Mouse (Mus musculus): ENCODE data around the gene Gpi1. TPM values are rescaled to one million over a fixed set of nuclear protein-coding genes. Genes with fewer than 3 reads are reported as not detected.
"Not testable (repeated sequence)": the region's sequence is repeated elsewhere in the genome, so short reads cannot be mapped to it uniquely, and the experiment has no call there.

The Gpi1 gene
- polyA plus RNA-seq, 1 experiment from 2014 or later = 245 TPM

GRCm38 (mm10) chr7:34226846-34227245 lies 3.3 kb downstream of the Gpi1 start:
- no peak overlapping the region for H3K27ac ChIP-seq
- 90% methylated on average over 12 of the region's 12 CpGs for WGBS
- H3K36me3 ChIP-seq (replicated peaks) = peaks cover 14% of the 10 kb centered on the region
- no peak for ATAC-seq (replicated peaks)
- no peak overlapping the region for H3K4me3 ChIP-seq
- no peaks in the 10 kb centered on the region for H3K27me3 ChIP-seq (replicated peaks)
- no peak overlapping the region for H3K9ac ChIP-seq
- no peak overlapping the region for H3K4me2 ChIP-seq
- H3K4me1 ChIP-seq = peaks cover 28% of the 10 kb centered on the region
- H3K9me3 ChIP-seq = no peaks in the 10 kb centered on the region

DNA sequence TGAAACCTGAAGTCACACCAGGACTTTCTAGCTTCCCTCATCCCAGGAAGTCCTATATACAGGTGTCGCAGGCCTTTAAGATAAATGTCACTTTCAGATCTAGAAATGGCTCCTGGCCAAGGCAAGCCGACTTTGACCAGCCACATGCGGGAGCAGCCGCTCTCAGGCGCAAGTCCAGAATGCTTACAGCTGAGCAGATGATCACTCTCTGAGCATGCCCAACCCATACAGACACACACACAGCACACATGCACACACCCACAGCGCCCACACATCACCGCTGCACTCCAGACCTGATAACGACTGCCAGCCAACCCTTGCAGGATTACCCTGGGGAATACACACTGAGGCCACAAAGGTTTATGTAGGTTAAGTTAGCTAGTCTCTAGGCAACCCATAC lies 4.0 kb downstream of the Gpi1 start:
- no peaks in the 10 kb centered on the region for H3K27me3 ChIP-seq (replicated peaks)
- no peak overlapping the region for H3K9ac ChIP-seq
- no peaks in the 10 kb centered on the region for H3K9me3 ChIP-seq
- H3K36me3 ChIP-seq (replicated peaks) = peaks cover 14% of the 10 kb centered on the region
- H3K4me2 ChIP-seq = no peak overlapping the region
- ATAC-seq (replicated peaks) = no peak
- H3K4me1 ChIP-seq = peaks cover 28% of the 10 kb centered on the region
- 87% methylated on average over 8 of the region's 8 CpGs for WGBS
- H3K4me3 ChIP-seq = no peak overlapping the region
- H3K27ac ChIP-seq = no peak overlapping the region

DNA sequence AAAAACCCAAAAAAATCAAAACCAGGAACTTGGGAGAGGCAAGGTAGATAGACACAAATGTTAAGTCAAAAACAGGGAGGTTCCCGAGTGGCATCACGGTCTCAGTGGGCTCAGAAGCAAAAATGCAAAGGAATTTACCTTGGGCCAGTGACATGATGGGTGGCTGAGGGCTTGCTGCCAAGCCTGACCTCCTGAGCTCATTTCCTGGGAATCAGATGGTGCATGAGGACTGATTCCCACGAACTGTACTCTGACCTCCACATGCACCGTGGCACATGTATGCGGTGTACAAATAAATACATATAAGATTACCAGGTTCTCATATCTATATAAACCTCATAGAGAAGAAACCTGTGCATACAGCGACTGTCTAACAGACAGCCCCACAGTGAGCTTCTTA lies 5.8 kb downstream of the Gpi1 start:
- Histone ChIP-seq H3K27me3 (replicated peaks) (no peaks in the 10 kb centered on the region), H3K27ac (no peak overlapping the region), H3K4me2 (no peak overlapping the region), H3K4me1 (peaks cover 18% of the 10 kb centered on the region), H3K9ac (no peak overlapping the region), H3K36me3 (replicated peaks) (peaks cover 27% of the 10 kb centered on the region), H3K9me3 (no peaks in the 10 kb centered on the region), H3K4me3 (no peak overlapping the region)
- ATAC-seq (replicated peaks) = no peak
- WGBS = 97% methylated on average over 6 of the region's 6 CpGs

GRCm38 (mm10) chr7:34222340-34222739 lies 7.8 kb downstream of the Gpi1 start:
- ATAC-seq (replicated peaks) = no peak
- WGBS = 93% methylated on average over 10 of the region's 10 CpGs
- H3K9me3 ChIP-seq = no peaks in the 10 kb centered on the region
- no peak overlapping the region for H3K9ac ChIP-seq
- no peaks in the 10 kb centered on the region; the same call in 1 of the 2 replicates for H3K4me1 ChIP-seq
- H3K27ac ChIP-seq = no peak overlapping the region
- no peaks in the 10 kb centered on the region for H3K27me3 ChIP-seq (replicated peaks)
- no peak overlapping the region for H3K4me2 ChIP-seq
- H3K36me3 ChIP-seq (replicated peaks) = peaks cover 38% of the 10 kb centered on the region
- no peak overlapping the region for H3K4me3 ChIP-seq

DNA sequence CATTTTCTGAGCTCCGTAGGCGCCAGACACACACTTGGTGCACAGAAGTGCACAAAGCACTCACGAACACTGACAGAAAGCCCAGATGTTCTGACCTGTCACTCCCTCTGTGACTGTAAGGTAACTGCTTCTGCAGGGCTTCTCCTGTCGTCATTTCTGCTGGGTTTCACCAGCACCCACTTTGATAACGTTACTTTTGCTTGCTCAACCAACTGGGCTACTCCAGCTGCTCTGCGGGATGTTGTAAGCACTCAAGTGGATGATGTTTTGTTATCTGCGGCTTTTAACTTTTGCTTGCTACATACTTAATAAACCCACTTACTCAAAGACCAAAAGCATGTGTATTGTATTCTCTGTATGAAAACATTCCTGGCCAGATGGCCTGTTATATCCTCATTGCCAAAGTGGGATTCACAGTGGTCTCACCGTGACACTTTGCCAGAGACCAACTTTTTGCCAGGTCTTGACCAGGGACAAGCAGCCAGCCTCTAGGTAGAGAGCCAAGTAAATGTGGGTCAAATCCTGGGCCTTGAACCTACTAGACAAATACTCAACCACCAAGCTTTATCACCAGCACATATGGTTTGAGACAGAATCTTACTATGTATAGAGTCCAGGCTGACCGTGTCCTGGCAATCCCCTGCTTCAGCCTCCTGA lies 8.4 kb downstream of the Gpi1 start:
- Histone ChIP-seq H3K9me3 (no peaks in the 10 kb centered on the region), H3K36me3 (replicated peaks) (peaks cover 41% of the 10 kb centered on the region), H3K27me3 (replicated peaks) (no peaks in the 10 kb centered on the region), H3K4me1 (no peaks in the 10 kb centered on the region), H3K4me2 (no peak overlapping the region), H3K27ac (no peak overlapping the region), H3K4me3 (no peak overlapping the region), H3K9ac (no peak overlapping the region)
- no peak for ATAC-seq (replicated peaks)
- 92% methylated on average over 9 of the region's 9 CpGs for WGBS

- H3K9me3 ChIP-seq = no peaks in the 10 kb centered on the region
- ATAC-seq (replicated peaks) = no peak
- no peak overlapping the region for H3K9ac ChIP-seq
- no peak overlapping the region for H3K27ac ChIP-seq
- H3K4me1 ChIP-seq = no peaks in the 10 kb centered on the region
- 75% methylated on average over 1 of the region's 1 CpGs for WGBS
- H3K4me2 ChIP-seq = no peak overlapping the region
- no peak overlapping the region for H3K4me3 ChIP-seq
- no peaks in the 10 kb centered on the region for H3K27me3 ChIP-seq (replicated peaks)
- peaks cover 55% of the 10 kb centered on the region for H3K36me3 ChIP-seq (replicated peaks)
These were observed 11.6 kb downstream of the Gpi1 start for GRCm38 (mm10) chr7:34218496-34218895.

DNA sequence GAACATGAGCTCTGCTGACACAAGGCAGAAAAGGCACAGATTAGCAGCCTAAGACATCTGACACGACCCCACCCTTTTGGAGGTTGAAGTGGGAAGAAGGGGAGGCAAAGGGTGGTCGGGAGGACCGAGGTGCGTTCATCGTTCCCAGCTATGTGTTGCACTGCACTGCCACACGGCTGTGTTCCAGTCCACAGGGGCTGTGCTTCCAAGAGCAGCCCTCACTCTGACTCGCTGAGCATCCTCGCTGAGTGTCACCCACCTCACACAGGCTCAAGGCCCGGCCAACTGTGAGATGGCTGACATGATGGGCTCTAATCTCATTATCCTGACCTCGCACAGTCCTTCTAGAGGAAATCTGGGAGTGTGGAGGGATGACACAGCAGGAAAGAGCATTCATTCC lies 13.7 kb downstream of the Gpi1 start:
- no peak overlapping the region for H3K4me3 ChIP-seq
- peaks cover 56% of the 10 kb centered on the region for H3K36me3 ChIP-seq (replicated peaks)
- no peak overlapping the region for H3K27ac ChIP-seq
- H3K4me2 ChIP-seq = no peak overlapping the region
- H3K9me3 ChIP-seq = no peaks in the 10 kb centered on the region
- WGBS = 93% methylated on average over 10 of the region's 10 CpGs
- ATAC-seq (replicated peaks) = no peak
- no peak overlapping the region for H3K9ac ChIP-seq
- H3K4me1 ChIP-seq = no peaks in the 10 kb centered on the region
- no peaks in the 10 kb centered on the region for H3K27me3 ChIP-seq (replicated peaks)

DNA sequence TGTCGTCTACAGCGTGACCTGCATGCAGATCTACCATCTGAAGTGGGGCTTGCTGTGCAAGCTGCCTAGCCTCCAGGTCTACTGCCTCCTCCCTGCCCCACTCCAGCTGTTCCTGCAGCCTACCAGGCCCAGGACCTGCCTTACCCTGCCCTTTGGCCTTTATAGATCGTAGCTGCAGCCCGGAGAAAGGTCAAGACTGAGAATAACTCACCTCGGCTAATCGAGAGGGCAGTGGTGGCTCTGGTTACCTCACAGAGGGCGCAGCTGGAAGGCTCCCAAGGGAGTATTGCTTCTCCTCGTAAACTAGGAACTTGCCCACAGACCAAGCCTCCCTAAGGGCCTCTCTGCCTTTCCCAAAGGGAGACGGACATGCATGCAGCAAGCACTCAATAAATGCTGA lies 14.7 kb downstream of the Gpi1 start:
- no peak overlapping the region for H3K4me3 ChIP-seq
- no peak overlapping the region for H3K27ac ChIP-seq
- H3K36me3 ChIP-seq (replicated peaks) = peaks cover 56% of the 10 kb centered on the region
- H3K4me2 ChIP-seq = no peak overlapping the region
- WGBS = 94% methylated on average over 9 of the region's 9 CpGs
- no peak for ATAC-seq (replicated peaks)
- H3K9me3 ChIP-seq = no peaks in the 10 kb centered on the region
- H3K27me3 ChIP-seq (replicated peaks) = no peaks in the 10 kb centered on the region
- no peak overlapping the region for H3K9ac ChIP-seq
- no peaks in the 10 kb centered on the region for H3K4me1 ChIP-seq

DNA sequence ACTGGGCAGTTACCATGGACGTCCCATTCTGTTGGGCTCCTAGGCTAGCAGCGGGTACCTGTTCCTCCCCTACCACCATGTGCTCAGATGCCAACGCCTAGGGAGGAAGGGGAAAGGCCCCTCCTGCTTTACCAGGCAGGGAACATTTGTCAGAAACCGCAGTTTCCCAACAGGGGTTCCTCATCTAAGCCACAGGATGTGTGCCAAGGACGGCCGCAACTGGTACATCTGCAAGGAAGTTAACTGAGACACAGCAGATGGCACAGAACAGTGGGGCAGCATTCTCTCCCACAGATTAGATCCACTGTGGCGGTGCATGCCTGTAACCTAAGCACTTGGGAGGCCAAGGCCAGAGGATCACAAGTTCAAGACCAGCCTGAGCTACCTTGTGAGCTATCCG lies 15.5 kb downstream of the Gpi1 start:
- ATAC-seq (replicated peaks) = no peak

GRCm38 (mm10) chr7:34213281-34213680 lies 16.9 kb downstream of the Gpi1 start:
- H3K4me3 ChIP-seq = no peak overlapping the region
- 92% methylated on average over 7 of the region's 7 CpGs for WGBS

More for the DNA sequence above, 15.5 kb downstream of the Gpi1 start:
- no peaks in the 10 kb centered on the region for H3K9me3 ChIP-seq
- H3K9ac ChIP-seq = no peak overlapping the region
- H3K4me1 ChIP-seq = no peaks in the 10 kb centered on the region
- no peak overlapping the region for H3K4me3 ChIP-seq
- H3K27ac ChIP-seq = no peak overlapping the region
- H3K4me2 ChIP-seq = no peak overlapping the region
- no peaks in the 10 kb centered on the region for H3K27me3 ChIP-seq (replicated peaks)
- peaks cover 48% of the 10 kb centered on the region for H3K36me3 ChIP-seq (replicated peaks)
- WGBS = 91% methylated on average over 8 of the region's 8 CpGs

DNA sequence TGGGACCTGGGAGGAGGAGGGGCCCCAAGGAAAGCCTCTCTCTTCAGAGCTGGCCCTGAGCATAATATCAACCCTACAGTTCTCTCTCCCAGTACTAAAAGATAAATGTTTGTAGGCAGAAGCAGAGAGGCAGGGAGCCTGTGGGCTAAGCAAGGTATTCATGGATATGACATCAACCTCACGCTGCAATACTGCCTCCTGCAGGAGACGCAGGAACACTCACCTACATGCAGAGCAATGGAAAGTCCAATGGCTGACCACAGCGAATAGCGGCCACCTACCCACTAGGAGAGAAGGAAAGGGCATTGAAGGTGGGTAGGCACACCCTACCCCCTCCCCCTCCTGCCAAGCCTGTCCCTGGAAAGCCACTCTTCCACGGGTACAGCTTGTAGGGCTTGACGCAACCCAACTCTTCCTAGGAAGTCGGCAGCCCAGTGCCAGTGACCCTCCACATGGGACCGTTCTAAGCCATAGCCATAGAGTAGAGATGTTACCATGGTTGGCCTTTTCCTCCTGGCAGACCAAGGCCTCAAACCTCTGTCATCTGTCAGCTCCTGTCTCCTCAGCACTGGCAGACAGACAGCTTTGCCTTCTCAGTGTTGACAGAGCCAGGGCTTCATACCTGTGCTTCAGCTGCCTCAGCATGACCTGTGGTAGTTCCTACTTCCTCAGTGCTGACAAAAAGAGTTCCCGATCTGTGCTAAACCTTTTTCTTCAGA lies 21.9 kb downstream of the Gpi1 start:
- ATAC-seq (replicated peaks) = no peak
- H3K9me3 ChIP-seq = no peaks in the 10 kb centered on the region
- H3K4me1 ChIP-seq = no peaks in the 10 kb centered on the region
- no peak overlapping the region for H3K9ac ChIP-seq
- no peak overlapping the region for H3K4me3 ChIP-seq
- H3K4me2 ChIP-seq = no peak overlapping the region
- H3K27ac ChIP-seq = no peak overlapping the region
- 92% methylated on average over 9 of the region's 9 CpGs for WGBS
- peaks cover 47% of the 10 kb centered on the region for H3K36me3 ChIP-seq (replicated peaks)
- no peaks in the 10 kb centered on the region for H3K27me3 ChIP-seq (replicated peaks)

More at GRCm38 (mm10) chr7:34213281-34213680, 16.9 kb downstream of the Gpi1 start:
- Histone ChIP-seq H3K27me3 (replicated peaks) (no peaks in the 10 kb centered on the region), H3K27ac (no peak overlapping the region), H3K4me1 (no peaks in the 10 kb centered on the region), H3K9me3 (no peaks in the 10 kb centered on the region), H3K4me2 (no peak overlapping the region), H3K9ac (no peak overlapping the region), H3K36me3 (replicated peaks) (peaks cover 44% of the 10 kb centered on the region; the same call in 1 of the 2 replicates)
- no peak for ATAC-seq (replicated peaks)

GRCm38 (mm10) chr7:34206331-34206730 lies 23.8 kb downstream of the Gpi1 start:
- H3K4me1 ChIP-seq = no peaks in the 10 kb centered on the region
- ATAC-seq (replicated peaks) = no peak
- WGBS = 95% methylated on average over 6 of the region's 6 CpGs
- no peak overlapping the region for H3K4me3 ChIP-seq
- H3K36me3 ChIP-seq (replicated peaks) = peaks cover 44% of the 10 kb centered on the region
- H3K9ac ChIP-seq = no peak overlapping the region
- no peaks in the 10 kb centered on the region for H3K27me3 ChIP-seq (replicated peaks)
- no peak overlapping the region for H3K4me2 ChIP-seq
- no peak overlapping the region for H3K27ac ChIP-seq
- H3K9me3 ChIP-seq = no peaks in the 10 kb centered on the region

DNA sequence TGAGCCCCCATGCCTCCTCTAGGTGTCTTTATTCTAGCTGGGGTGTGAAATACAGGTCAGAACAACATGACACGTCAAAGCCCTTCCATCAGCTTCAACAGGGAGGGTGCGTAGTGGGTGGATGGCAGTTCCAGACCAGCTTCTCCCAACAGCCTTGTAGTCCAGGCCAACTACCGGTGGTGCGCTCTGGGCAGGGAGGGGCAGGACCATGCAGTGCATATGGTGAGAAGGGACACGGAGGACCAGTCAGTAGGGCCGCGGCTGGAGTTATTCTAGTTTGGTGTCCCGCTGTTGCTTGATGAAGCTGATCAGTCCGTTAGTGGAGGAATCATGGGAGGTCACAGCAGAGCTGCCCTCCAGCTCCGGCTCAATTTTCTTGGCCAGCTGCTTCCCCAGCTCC lies 28.0 kb downstream of the Gpi1 start:
- H3K27me3 ChIP-seq (replicated peaks); ATAC-seq (replicated peaks); H3K4me2 ChIP-seq; H3K4me3 ChIP-seq; H3K27ac ChIP-seq; H3K4me1 ChIP-seq; H3K9me3 ChIP-seq; H3K9ac ChIP-seq: not testable (repeated sequence)
- WGBS = 95% methylated on average over 10 of the region's 10 CpGs
- peaks cover 44% of the 10 kb centered on the region for H3K36me3 ChIP-seq (replicated peaks)
